Mouse (Mus musculus): ENCODE measurements around the gene Shank1. TPM values are rescaled to one million over a fixed set of nuclear protein-coding genes. Genes with fewer than 3 reads are reported as not detected.
A peak's percentile ranks its signal among the peaks of the same experiment; 100 is the strongest.

Shank1 gene
- polyA plus RNA-seq, 1 experiment from 2014 or later: 0.39 TPM

DNA sequence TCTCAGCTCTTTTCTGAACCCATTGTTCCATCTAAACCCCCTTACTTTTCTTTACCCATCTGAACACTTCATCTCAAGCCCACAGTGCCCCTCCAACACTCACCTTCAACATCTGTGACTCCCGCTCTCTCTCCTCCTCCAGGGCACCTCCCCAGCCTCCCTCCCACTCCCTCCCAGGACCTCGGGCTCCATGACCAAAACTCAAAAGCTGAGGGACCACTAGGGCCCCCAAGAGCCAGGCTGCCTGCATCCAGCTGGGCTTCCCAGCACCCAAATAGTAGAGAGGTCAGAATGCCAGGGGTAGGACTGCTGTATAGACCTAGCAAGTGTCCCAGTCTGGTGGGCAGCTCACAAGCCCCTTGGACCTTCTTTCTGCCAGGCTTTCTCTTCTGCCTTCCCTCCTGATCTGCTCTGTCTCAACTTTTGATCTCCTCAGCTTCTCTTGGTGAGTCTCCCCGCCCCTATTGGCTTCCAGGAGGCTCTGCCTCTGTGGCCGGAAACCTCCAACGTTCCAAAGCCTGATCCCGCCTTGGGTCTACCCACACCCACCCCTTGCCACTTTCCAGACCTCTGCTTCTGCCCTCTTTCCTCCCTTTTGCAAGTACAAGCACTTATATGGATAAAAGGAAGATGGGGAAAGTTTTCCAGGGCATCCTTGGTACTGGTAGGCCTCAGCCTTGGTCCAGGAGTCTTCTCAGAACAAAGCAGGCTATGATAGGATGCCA lies 3.4 kb upstream of the Shank1 start, which contains the start of gene Clec11a:
Gene Clec11a, minus strand, starts transcription at position 387 of the 725 bp plus-strand sequence.
- Histone ChIP-seq H3K9ac (ENCODE audit: low read depth, low read length) (no peak within 1 kb of the TSS), H3K27ac (ENCODE audit: low read depth, low read length) (no peak within 1 kb of the TSS), H3K4me2 (replicated peaks; ENCODE audit: low read depth) (peak within 1 kb of the TSS; percentile 79), H3K27me3 (replicated peaks; ENCODE audit: control insufficient read depth, insufficient read depth, low read length) (peaks cover 19% of the 10 kb centered on the region), H3K4me1 (replicated peaks; ENCODE audit: control insufficient read depth, insufficient read depth, low read length) (peaks cover 4% of the 10 kb centered on the region), H3K4me3 (ENCODE audit: low read depth, low read length) (no peak within 1 kb of the TSS), H3K36me3 (ENCODE audit: control insufficient read depth, insufficient read depth) (no peaks in the 10 kb centered on the region), H3K9me3 (ENCODE audit: control insufficient read depth) (no peaks in the 10 kb centered on the region)
- no peak for ATAC-seq
- 75% methylated on average over 6 of the region's 6 CpGs for WGBS
- TF ChIP-seq CTCF (IDR thresholded peaks at IDR 0.05; ENCODE audit: low read depth): no peak

DNA sequence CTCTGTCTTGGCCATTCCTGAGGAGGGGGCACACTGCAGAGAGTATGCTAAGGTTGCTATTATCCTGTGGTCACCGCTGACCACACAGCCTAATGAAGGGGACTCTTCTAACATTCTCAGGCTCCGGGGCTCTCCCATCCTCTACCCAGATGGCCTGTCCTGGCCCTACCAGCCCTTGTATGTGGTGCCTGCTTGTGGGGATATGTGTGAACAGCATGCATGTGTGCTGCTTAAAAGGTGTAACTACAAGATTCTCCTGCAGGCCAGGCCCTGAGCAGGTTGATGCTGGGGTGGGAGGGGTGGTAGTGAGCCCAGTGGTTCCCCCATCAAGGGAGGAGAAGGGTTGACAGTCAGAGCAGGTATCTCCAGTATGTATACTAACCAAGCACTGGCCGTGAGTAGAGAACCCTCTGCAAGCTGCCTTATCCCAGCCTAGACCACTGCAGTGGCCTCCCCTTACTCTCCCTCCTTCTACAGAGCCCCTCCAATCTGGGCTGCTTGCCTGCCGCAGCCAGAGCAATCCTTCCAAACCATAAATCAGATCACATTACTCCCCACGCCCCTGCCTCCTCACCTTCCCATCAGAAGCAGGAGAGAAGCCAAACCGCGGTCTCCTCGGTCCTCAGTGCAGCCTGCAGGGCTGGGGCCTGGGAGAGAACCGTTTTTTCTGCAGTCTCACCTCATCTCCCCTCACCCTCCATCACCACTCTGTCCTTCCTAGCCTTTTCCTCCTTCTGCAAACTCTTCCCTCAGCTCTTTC lies 2.6 kb upstream of the Shank1 start:
- Histone ChIP-seq H3K4me2 (replicated peaks; ENCODE audit: low read depth) (no peak overlapping the region), H3K27me3 (replicated peaks; ENCODE audit: control insufficient read depth, insufficient read depth, low read length) (peaks cover 19% of the 10 kb centered on the region), H3K4me3 (ENCODE audit: low read depth, low read length) (no peak overlapping the region), H3K36me3 (ENCODE audit: control insufficient read depth, insufficient read depth) (no peaks in the 10 kb centered on the region), H3K4me1 (replicated peaks; ENCODE audit: control insufficient read depth, insufficient read depth, low read length) (peaks cover 4% of the 10 kb centered on the region), H3K27ac (ENCODE audit: low read depth, low read length) (no peak overlapping the region), H3K9ac (ENCODE audit: low read depth, low read length) (no peak overlapping the region), H3K9me3 (ENCODE audit: control insufficient read depth) (no peaks in the 10 kb centered on the region)
- WGBS: 30% methylated on average over 9 of the region's 9 CpGs
- TF ChIP-seq CTCF (IDR thresholded peaks at IDR 0.05; ENCODE audit: low read depth): no peak; the same call in 1 of the 2 replicates
- ATAC-seq: no peak

DNA sequence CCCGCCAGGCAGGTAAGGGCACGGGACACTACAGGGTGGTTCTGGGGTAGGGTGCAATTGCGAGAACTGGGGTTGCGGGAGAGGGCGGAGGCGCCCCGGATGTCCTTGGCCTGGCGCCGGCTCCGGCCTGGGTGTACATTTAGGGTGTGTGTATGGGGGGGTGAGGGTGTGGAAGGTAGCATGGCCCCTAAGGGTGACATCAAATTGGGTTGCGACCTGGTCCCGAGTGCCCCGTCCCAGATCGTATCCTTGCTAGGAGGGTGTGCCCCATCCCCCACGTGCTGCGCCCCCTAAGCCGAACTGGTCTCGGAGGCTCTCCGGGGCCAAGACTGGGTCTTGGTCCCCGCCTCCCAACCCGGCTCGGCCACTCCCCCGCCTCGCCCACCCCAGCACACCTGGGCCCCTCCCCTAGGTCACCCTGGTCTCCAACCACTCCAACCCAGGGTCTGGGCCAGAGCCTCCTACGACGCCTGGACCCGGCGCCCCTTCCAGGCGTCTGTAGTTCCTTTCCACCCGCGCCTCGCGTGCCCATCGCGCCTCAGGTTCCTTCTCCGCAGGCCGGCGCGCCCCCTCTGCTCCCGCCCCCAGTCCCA lies 328 bp downstream of the Shank1 start:
- peaks cover 4% of the 10 kb centered on the region for H3K4me1 ChIP-seq (replicated peaks; ENCODE audit: control insufficient read depth, insufficient read depth, low read length)
- peak overlapping the region; percentile 40 for H3K4me3 ChIP-seq (ENCODE audit: low read depth, low read length)
- H3K9me3 ChIP-seq (ENCODE audit: control insufficient read depth): no peaks in the 10 kb centered on the region
- TF ChIP-seq CTCF (IDR thresholded peaks at IDR 0.05; ENCODE audit: low read depth): no peak
- H3K27ac ChIP-seq (ENCODE audit: low read depth, low read length): no peak overlapping the region
- H3K27me3 ChIP-seq (replicated peaks; ENCODE audit: control insufficient read depth, insufficient read depth, low read length): peaks cover 19% of the 10 kb centered on the region
- no peaks in the 10 kb centered on the region for H3K36me3 ChIP-seq (ENCODE audit: control insufficient read depth, insufficient read depth)
- ATAC-seq: no peak
- under 1% methylated on average over 37 of the region's 40 CpGs for WGBS
- peak overlapping the region; percentile 79 for H3K4me2 ChIP-seq (replicated peaks; ENCODE audit: low read depth)
- peak overlapping the region; percentile 26; the same call in 1 of the 2 replicates for H3K9ac ChIP-seq (ENCODE audit: low read depth, low read length)

GRCm38 (mm10) chr7:44310878-44311712 lies 1.0 kb downstream of the Shank1 start:
- H3K27me3 ChIP-seq (replicated peaks; ENCODE audit: control insufficient read depth, insufficient read depth, low read length): peaks cover 19% of the 10 kb centered on the region
- no peaks in the 10 kb centered on the region for H3K36me3 ChIP-seq (ENCODE audit: control insufficient read depth, insufficient read depth)
- H3K9me3 ChIP-seq (ENCODE audit: control insufficient read depth): no peaks in the 10 kb centered on the region
- H3K9ac ChIP-seq (ENCODE audit: low read depth, low read length): peak overlapping the region; percentile 26; the same call in 1 of the 2 replicates
- no peak overlapping the region for H3K27ac ChIP-seq (ENCODE audit: low read depth, low read length)
- 5% methylated on average over 38 of the region's 38 CpGs for WGBS
- peak overlapping the region; percentile 40 for H3K4me3 ChIP-seq (ENCODE audit: low read depth, low read length)
- peak overlapping the region; percentile 79 for H3K4me2 ChIP-seq (replicated peaks; ENCODE audit: low read depth)
- ATAC-seq: no peak
- no peak for TF ChIP-seq CTCF (IDR thresholded peaks at IDR 0.05; ENCODE audit: low read depth)
- H3K4me1 ChIP-seq (replicated peaks; ENCODE audit: control insufficient read depth, insufficient read depth, low read length): no peaks in the 10 kb centered on the region

- no peak for ATAC-seq
- H3K36me3 ChIP-seq (ENCODE audit: control insufficient read depth, insufficient read depth): no peaks in the 10 kb centered on the region
- H3K27ac ChIP-seq (ENCODE audit: low read depth, low read length): no peak overlapping the region
- no peak overlapping the region for H3K4me2 ChIP-seq (replicated peaks; ENCODE audit: low read depth)
- peaks cover 19% of the 10 kb centered on the region for H3K27me3 ChIP-seq (replicated peaks; ENCODE audit: control insufficient read depth, insufficient read depth, low read length)
- H3K4me1 ChIP-seq (replicated peaks; ENCODE audit: control insufficient read depth, insufficient read depth, low read length): no peaks in the 10 kb centered on the region
- H3K9ac ChIP-seq (ENCODE audit: low read depth, low read length): no peak overlapping the region
- TF ChIP-seq CTCF (IDR thresholded peaks at IDR 0.05; ENCODE audit: low read depth): 0 out of 2 replicates have a peak, but pooled peaks have one; percentile 15
- no peak overlapping the region for H3K4me3 ChIP-seq (ENCODE audit: low read depth, low read length)
- WGBS: 34% methylated on average over 6 of the region's 6 CpGs
- H3K9me3 ChIP-seq (ENCODE audit: control insufficient read depth): no peaks in the 10 kb centered on the region
Observed at GRCm38 (mm10) chr7:44311713-44312304, 1.8 kb downstream of the Shank1 start.

Measured in intestine, postnatal 0 days (tissue).